Mouse (Mus musculus): ENCODE measurements around the gene Naa25.

GRCm38 (mm10) chr5:121451644-121452025 is 53.9 kb downstream of the Naa25 start, which contains the start of gene Tmem116:
- TF ChIP-seq CTCF (IDR thresholded peaks at IDR 0.05; ENCODE audit: insufficient read depth, low read length), result no peak
- no peak for TF ChIP-seq POLR2A (IDR thresholded peaks at IDR 0.05; ENCODE audit: borderline replicate concordance, extremely low read depth, low read depth, low read length)

Measured in lung, adult 2 months (tissue).